Mouse (Mus musculus) splenic B cell, adult 2 months (primary cell): Measurements from ENCODE around the gene Gm5475.

ENCODE experiments used
- DNase-seq: peaks from one replicate; pipeline ENCODE4 v3.0.0-alpha.2; 2011; ENCODE audit warnings: low read depth, low spot score
- H3K27me3 ChIP-seq: 2 replicates; pipeline ENCODE4 v1.6.1; 2012; ENCODE audit warnings: mild to moderate bottlenecking, low read length, moderate library complexity, mixed read lengths; ENCODE audit not compliant: control insufficient read depth, poor library complexity, insufficient read depth, severe bottlenecking
- H3K36me3 ChIP-seq: 2 replicates; pipeline ENCODE4 v1.6.1; 2012; ENCODE audit warnings: mild to moderate bottlenecking, low read length, moderate library complexity, mixed read lengths; ENCODE audit not compliant: control insufficient read depth, poor library complexity, insufficient read depth, severe bottlenecking

The Gm5475 gene

DNA sequence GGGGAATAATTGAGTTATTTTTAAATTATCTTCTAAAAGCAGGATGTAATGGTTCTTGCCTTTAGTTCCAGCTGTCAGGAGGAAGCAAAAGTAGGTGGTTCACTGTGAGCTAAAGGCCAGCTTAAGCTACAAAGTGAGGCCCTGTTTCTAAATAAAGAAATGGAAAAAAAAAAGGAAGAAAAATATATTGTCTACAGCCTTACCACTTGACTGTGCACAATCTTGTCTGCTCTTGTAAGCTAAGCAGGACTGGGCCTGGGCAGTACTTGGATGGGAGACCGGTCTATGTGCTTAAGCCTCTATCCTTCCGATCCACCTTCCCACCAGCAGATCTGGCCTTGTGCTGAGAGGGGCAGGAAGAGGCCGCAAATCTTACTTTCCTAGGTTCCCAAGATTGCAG is 27.5 kb downstream of the Gm5475 start:
- no peak for DNase-seq
- Histone ChIP-seq H3K36me3 (no peaks in the 10 kb centered on the region), H3K27me3 (no peaks in the 10 kb centered on the region)

DNA sequence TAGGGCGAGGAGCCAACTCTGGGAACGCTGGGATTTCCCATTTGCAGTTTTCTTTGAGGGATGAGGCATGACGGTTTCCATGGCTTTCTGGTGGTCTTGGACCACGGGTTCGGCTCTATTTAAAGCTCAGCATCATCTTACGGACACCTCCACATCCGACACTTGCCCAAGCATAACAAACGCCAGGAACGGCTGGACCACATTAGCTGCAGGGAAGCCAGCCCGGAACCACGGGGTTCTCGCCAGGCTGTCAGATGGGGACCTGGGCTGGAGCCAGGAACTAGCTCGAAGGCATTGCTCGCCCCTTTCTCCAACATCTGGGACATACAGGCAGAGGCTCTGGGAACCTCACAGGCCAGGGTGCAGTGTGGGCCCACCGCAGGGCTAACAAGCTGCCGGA is 29.3 kb downstream of the Gm5475 start:
- H3K27me3 ChIP-seq: no peaks in the 10 kb centered on the region
- no peak for DNase-seq
- no peaks in the 10 kb centered on the region for H3K36me3 ChIP-seq

DNA sequence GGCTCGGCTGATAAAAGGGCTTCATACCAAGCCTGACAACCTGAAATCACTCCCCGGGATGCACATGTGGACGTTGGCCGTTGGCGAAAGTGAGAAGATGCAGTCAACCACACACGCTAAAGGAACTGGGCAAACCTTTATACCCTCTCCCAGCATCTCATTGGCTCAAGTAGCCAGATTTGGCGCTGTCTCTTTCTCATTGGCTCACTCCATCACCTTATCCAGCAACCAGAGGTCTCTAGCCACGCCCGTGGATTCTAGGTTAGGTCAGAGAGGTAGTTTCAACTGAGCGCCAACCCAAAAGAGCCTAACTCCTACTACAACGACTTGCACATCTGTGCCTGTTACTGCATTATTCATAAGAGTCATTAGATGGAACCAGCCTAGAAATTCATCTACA is 30.5 kb downstream of the Gm5475 start:
- H3K36me3 ChIP-seq: no peaks in the 10 kb centered on the region
- DNase-seq: no peak
- H3K27me3 ChIP-seq: no peaks in the 10 kb centered on the region

DNA sequence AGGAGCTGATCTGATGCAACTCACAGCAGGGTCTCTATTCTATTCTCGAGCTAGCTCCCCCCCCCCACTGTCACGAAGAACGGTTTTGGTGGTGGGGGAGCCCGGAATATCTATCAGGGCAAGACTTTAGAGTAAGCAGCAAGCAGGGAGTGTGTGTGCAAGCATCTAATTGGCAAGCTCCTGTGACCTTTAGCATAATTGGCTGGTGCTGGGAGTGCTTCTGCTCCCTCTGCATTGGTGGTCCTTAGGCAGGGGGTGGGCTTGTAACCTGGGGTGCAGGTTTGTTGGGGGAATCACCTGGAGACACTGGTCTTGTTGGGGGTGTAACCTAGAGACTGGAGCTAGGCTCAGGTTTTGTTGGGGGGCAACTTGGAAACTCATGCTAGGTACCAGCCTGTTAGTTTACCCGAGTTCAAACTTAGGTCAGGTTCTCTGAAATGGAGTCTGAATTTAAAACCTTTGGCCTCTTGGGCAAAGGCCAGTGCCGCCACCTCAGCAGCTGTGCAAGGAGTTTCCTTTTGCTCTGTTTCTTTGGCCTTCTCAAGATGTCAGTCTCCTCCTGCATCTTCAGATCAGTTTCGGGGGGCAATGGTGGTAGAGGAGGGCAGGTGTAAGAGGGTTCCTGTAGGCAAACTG is 34.5 kb downstream of the Gm5475 start:
- Histone ChIP-seq H3K36me3 (no peaks in the 10 kb centered on the region), H3K27me3 (no peaks in the 10 kb centered on the region)
- no peak for DNase-seq

DNA sequence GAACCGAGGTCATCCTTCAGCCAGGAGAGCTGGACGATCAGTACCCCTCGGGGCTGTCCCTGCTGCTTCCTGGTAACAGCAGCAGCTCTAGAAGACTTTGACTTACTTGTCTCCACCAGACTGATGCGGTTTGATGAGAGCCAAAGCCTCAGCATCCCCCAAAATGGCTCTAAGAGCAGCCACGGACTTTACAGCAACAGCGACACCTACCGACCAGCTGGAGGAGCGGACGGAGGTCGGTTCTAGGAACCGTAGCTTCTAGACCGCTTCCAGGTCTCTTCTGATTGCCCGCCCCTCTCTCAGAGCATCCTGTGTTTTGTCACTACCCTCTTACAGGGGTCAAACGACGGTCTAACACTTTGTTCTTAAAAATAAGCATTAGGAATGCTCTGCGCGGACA is 35.4 kb downstream of the Gm5475 start:
- H3K27me3 ChIP-seq: no peaks in the 10 kb centered on the region
- H3K36me3 ChIP-seq: no peaks in the 10 kb centered on the region
- DNase-seq: peak; percentile 91

DNA sequence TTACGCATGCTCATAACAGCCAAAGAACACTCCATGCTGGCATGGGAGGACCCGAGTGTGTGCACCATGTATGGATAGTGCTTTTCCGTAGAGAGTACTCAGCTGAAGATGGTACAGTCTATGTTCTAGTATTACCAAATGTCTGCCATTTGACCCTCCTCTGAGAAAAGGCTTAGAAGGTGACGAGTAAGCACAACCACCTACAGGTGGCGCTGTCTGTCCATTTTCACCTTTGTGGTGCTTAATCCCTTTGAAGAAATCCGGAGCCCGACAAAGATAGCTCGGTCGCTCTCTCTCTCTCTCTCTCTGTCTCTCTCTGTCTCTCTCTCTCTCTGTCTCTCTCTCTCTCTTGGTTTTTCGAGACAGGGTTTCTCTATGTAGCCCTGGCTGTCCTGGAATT is 36.1 kb downstream of the Gm5475 start:
- H3K36me3 ChIP-seq: no peaks in the 10 kb centered on the region
- H3K27me3 ChIP-seq: no peaks in the 10 kb centered on the region
- DNase-seq: peak; percentile 88

DNA sequence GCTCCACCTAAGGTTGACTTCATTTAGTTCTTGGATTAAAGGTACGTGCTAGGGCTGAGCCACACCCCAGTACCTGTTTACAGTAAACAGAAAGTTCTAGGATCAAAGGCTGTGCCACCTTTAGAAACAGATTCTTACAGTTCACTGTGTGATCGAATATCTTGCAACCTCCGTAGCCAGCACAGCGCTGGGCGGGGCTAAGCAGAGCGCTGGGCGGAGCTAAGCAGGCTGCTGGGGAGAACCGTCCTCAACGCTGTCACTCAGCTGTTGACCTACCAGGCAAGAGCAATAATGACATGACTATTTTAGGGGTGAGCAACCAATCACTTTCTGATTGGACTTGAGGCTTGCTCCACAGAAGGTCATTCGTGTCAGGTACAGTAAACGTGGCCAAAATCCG is 39.0 kb downstream of the Gm5475 start:
- peak; percentile 75 for DNase-seq
- Histone ChIP-seq H3K36me3 (no peaks in the 10 kb centered on the region), H3K27me3 (no peaks in the 10 kb centered on the region)

DNA sequence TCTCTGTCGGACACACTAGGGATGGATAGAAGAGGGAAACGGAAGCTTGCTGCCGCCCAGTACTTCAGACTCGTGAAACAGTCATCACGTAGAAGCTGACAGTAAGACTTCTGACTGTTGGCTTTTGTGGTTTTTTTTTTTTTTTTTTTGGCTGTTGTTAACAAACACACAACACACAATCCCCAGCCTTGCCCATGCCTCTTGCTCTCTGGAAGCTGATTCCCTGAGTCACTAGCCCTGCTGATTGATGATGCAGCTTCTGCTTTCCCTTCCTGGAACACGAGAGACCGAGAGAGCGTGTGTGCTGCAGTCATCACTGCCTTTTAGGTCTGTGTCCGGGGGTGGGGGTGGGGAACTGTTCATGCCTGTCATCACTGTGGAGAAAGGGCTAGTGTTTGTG is 39.7 kb downstream of the Gm5475 start:
- no peaks in the 10 kb centered on the region for H3K27me3 ChIP-seq
- H3K36me3 ChIP-seq: no peaks in the 10 kb centered on the region
- peak; percentile 29 for DNase-seq

DNA sequence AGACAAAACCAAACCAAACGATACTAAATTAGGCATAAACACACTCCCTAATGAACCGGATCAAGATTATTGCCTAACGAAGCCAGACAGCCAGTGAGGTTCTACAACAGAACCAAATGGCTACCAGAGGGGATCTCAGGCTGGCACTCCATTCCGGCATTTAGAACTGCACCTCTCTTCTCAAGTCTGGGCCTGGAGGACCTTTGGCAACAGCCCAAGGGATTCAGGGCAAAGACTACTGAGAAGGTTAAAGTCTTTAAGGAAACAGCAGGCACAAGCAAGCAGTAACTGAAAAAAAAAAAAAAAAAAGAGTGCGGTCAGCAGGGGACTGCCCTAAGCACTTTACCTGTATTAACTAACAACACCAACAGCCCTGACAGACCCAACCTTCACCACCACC is 40.1 kb downstream of the Gm5475 start:
- no peak for DNase-seq
- Histone ChIP-seq H3K27me3 (no peaks in the 10 kb centered on the region), H3K36me3 (no peaks in the 10 kb centered on the region)

DNA sequence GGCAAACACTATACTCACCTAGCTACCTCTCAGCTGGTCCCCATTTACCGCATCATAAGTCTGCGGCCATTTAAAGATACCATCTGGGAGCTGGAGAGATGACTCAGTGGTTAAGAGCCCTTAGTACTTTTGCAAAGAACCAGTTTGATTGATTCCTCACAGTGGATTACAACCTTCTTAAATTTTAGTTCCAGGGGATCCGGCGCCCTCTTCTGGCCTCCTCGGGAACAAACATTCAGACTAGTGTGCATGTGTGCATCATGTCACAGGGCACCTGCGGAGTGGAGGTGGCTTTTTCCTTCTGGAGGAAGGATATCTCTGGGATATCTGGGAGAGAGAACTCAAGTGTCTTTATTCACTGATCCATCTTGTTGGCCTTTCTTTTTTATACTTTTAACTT is 41.8 kb downstream of the Gm5475 start:
- DNase-seq: peak; percentile 80
- Histone ChIP-seq H3K27me3 (no peaks in the 10 kb centered on the region), H3K36me3 (no peaks in the 10 kb centered on the region)

DNA sequence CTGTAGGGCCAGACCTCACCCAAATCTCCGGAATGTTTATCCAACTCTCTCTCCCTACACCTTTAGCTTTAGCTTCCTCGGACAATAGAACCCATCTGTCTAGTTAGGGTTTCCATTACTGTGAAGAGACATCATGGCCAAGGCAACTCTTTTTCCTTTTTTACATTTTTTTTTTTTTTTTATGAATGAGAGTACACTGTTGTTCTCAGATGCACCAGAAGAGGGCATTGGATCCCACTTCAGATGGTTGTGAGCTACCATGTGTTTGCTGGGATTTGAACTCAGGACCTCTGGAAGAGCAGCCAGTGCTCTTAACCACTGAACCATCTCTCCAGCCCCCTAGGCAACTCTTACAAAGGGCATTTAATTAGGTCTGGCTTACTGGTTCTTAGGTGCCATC is 43.5 kb downstream of the Gm5475 start:
- Histone ChIP-seq H3K36me3 (no peaks in the 10 kb centered on the region), H3K27me3 (no peaks in the 10 kb centered on the region)
- DNase-seq: peak; percentile 38

DNA sequence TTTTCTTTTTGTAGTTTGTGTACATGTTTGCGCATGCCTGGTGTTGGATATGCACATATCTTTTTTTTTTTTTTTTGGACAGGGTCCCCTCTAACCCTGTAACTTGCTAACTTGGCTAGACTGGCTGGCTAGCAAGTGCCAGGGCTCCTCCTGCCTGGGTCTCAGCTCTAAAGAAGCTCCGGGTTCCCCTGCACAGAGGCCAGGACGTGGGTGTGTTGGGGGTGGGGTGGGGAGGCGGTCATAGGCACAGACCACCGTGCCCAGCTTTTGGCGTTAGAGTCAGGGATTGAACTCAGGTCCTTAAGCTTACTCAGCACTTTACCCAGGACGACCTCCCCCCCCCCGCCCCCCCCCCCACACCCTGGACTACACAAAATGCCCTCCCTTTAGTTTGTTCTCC is 45.8 kb downstream of the Gm5475 start:
- H3K27me3 ChIP-seq: no peaks in the 10 kb centered on the region
- H3K36me3 ChIP-seq: no peaks in the 10 kb centered on the region
- no peak for DNase-seq

DNA sequence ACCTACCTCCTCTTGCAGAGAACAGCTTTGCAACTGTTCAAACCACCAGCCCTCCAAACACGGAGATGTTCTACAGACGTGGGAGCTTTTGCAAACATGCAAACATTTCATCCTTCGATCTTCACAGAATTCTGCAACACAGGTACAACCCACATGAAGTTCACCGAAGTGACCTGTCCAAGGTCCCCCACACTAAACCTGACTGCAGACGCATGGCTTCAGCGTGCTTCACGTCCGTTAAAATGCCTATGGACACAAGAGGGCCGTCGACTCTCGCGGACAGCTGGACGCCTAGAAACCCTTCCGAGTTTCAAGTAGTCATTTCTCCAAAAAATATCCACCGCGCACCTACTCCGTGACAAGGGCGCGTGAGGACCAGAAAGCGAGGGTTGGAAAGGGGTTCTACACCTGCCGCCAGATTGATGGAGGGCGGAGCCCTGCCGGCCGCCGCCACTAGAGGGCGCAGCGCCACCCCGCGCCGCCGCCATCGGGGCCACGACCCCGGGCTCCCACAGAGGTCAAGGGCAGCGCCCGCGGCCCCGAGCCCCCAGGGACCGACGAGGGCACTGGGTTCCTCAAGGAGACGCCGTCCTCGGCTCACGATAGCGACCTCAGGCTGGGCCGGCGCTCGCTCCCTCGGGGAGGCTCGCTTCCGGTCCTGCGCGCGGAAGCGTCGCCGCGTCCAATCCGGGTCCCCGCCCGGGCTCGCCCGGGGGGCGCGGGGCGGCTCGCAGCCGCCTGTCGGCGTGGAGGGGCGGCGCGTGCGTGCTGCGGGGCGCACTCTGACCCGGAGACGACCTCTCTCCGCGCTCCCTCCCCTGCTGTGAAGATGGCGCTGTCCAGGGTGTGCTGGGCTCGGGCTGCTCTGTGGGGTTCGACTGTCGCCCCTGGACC is 46.6 kb downstream of the Gm5475 start, which contains the start of gene Letmd1:
Gene Letmd1 (plus strand): TSS at position 729 of the 894 bp plus-strand sequence.
- no peaks in the 10 kb centered on the region for H3K27me3 ChIP-seq
- DNase-seq: peak; percentile 91
- H3K36me3 ChIP-seq: no peaks in the 10 kb centered on the region; the same call in 1 of the 2 replicates

DNA sequence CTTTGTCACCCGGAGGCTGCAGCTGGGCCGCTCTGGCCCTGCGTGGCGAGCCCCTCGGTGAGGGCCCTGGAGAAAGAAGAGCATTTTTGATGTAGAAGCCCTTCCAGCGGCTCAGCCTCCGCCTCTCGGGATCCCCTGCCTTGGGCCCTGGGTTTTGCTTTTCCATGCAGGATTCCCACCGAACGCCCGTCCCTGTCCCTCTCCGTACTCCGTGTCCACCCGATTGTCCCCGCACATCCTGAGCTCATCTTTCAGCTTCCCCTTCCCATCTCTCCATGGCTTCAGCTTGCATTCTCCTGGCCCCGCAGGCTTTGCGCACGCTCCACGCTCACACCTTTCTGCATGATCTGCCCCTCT is 47.2 kb downstream of the Gm5475 start:
- no peak for DNase-seq
- H3K36me3 ChIP-seq: no peaks in the 10 kb centered on the region; the same call in 1 of the 2 replicates
- H3K27me3 ChIP-seq: no peaks in the 10 kb centered on the region

DNA sequence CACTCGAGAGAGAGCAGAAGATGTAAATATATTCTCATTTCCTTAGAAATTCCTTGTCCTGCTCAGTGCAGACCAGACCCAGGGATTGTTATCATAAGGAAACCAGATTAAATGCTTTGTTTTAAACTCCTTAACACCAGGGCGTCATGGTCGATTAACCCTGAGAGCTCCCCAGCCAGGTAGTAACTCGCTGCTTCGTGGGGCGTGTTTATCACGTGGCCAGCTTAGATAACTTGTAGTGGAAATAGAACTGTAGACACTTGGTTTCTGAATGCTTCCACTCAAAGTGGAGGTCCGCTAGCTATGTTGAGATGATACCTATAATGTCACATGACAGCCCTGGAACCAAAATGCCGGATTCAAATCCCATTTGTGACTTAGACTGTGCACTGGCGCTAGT is 48.1 kb downstream of the Gm5475 start:
- Histone ChIP-seq H3K36me3 (no peaks in the 10 kb centered on the region; the same call in none of the 2 replicates), H3K27me3 (no peaks in the 10 kb centered on the region)
- DNase-seq: no peak
